Mouse (Mus musculus) G1E (cell line): Measurements from ENCODE around the gene Majin.

Experiments used
- CTCF ChIP-seq: IDR thresholded peaks from 2 replicates; pipeline ENCODE4 v1.5.1; 2012; ENCODE audit warnings: low read depth, low read length, inconsistent platforms, mixed read lengths
- GATA1 ChIP-seq: IDR thresholded peaks from 2 replicates; pipeline ENCODE4 v1.6.1; 2012; ENCODE audit warnings: borderline replicate concordance, low read length, inconsistent platforms, mixed read lengths
- GATA2 ChIP-seq: IDR thresholded peaks from 2 replicates; pipeline ENCODE4 v1.6.1; 2012; ENCODE audit warnings: low read depth, low read length, inconsistent platforms, borderline replicate concordance
- POLR2AphosphoS5 ChIP-seq: IDR thresholded peaks from 2 replicates; pipeline ENCODE4 v1.6.1; 2012; ENCODE audit warnings: low read depth, low read length, inconsistent platforms; ENCODE audit not compliant: insufficient replicate concordance
- TAL1 ChIP-seq: conservative IDR thresholded peaks from 2 replicates; pipeline ENCODE4 v1.6.1; 2012; ENCODE audit warnings: low read depth, low read length, inconsistent platforms, mixed read lengths

- TF ChIP-seq CTCF (no peak), TAL1 (no peak), POLR2AphosphoS5 (no peak), GATA1 (no peak), GATA2 (no peak)
Measured at GRCm38 (mm10) chr19:6206716-6207115, 22.5 kb downstream of the Majin start.
